Mouse (Mus musculus) kidney, adult 2 months (tissue): ENCODE measurements around the gene Galntl6.

Source experiments
- CTCF ChIP-seq: fragments of 200-500 bp; conservative IDR thresholded peaks from 2 replicates; pipeline ENCODE4 v1.5.1; 2011; ENCODE audit warnings: low read depth, mild to moderate bottlenecking, control low read depth, low read length, moderate library complexity, mixed read lengths; ENCODE audit not compliant: insufficient read depth, insufficient read length
- POLR2A ChIP-seq: fragments of 200-500 bp; IDR thresholded peaks from one replicate; pipeline ENCODE4 v1.6.1; 2011; ENCODE audit warnings: low read depth, low read length, control low read depth

GRCm38 (mm10) chr8:58189694-58190093, 722.7 kb downstream of the Galntl6 start:
- TF ChIP-seq CTCF: no peak
- TF ChIP-seq POLR2A: no peak
